Mouse (Mus musculus): ENCODE measurements around the gene Hsdl1. TPM values are rescaled to one million over a fixed set of nuclear protein-coding genes. Genes with fewer than 3 reads are reported as not detected.

The Hsdl1 gene
- 149 and 176 TPM in 2 replicates for polyA plus RNA-seq (2012; rRNA removed)

DNA sequence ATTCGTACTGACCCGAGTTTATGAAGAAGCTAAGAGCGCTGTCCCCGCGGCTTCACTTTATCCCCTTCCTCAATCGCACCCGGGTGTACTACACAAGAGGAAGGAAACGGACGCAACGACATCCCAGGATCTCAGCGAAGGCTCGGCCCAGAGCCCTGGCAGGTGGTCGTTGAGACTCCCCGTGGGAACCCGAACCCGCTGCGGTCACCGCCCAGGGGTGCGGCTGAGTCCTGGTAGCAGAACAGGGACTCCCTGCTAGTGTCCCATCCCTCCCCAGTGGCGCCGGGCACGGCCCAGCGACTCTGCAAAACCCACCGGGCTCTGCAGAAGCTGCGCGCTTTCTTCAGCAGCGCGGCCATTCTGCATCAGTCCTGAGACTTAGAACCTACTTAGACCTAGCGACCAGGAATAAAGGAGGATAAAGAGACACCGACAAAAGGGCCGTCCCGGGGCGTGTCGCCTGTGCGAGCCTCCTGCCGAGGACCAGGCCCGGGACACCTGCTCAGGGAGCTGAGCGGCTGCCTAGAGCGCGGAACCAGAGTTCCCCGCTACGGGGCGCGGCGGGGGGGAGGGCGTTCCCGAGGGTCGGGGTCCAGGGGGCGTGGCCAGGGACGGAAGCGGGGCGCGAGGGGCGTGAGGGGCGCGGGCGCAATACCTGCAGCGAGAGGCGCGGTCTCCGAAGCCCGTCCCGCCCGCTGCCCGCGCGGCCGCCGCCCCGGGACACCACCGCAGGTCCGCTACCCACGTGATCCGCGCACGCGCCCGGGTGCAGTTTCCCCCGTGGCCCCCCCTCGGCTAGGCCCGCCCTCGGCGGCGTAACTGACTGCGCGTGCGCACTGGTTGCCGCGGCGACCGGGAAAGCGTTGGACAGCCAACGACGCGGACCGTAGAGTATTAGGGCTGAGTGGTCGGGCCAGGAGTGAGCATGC is at the start of gene Hsdl1, which contains the start of gene Dnaaf1:
TSS of gene Hsdl1 (minus strand) at position 747 of the 929 bp plus-strand sequence.
TSS of gene Dnaaf1 (plus strand) at position 799 of the 929 bp plus-strand sequence.
- WGBS, result under 1% methylated on average over 97 of the region's 97 CpGs

GRCm38 (mm10) chr8:119623744-119624143 is 48.8 kb upstream of the Hsdl1 start:
- H3K36me3 ChIP-seq (ENCODE audit: control insufficient read depth, insufficient read depth, low read length), result no peaks in the 10 kb centered on the region
- DNase-seq, result no peak
- H3K4me1 ChIP-seq (replicated peaks; ENCODE audit: control insufficient read depth, insufficient read depth, low read length), result no peaks in the 10 kb centered on the region
- no peak overlapping the region for H3K27ac ChIP-seq (ENCODE audit: control insufficient read depth, insufficient read depth, low read length)
- TF ChIP-seq CTCF (IDR thresholded peaks at IDR 0.05; ENCODE audit: borderline replicate concordance, control insufficient read depth, extremely low read depth, insufficient read depth, low read length, poor library complexity), result no peak
- TF ChIP-seq POLR2A (IDR thresholded peaks at IDR 0.05; ENCODE audit: control insufficient read depth, extremely low read depth, insufficient read depth, low read length, poor library complexity), result no peak
- no peak overlapping the region for H3K4me3 ChIP-seq (ENCODE audit: control insufficient read depth, insufficient read depth, low read length)
- H3K27me3 ChIP-seq (ENCODE audit: control insufficient read depth, insufficient read depth, low read length), result no peaks in the 10 kb centered on the region
- WGBS, result 95% methylated on average over 1 of the region's 1 CpGs

More for the DNA sequence above, at the start of gene Hsdl1, which contains the start of gene Dnaaf1:
- H3K36me3 ChIP-seq (ENCODE audit: control insufficient read depth, insufficient read depth, low read length), result no peaks in the 10 kb centered on the region
- H3K4me3 ChIP-seq (ENCODE audit: control insufficient read depth, insufficient read depth, low read length), result peak within 1 kb of the TSS; percentile 86
- no peaks in the 10 kb centered on the region for H3K27me3 ChIP-seq (ENCODE audit: control insufficient read depth, insufficient read depth, low read length)
- DNase-seq, result peak; percentile 97
- TF ChIP-seq CTCF (IDR thresholded peaks at IDR 0.05; ENCODE audit: borderline replicate concordance, control insufficient read depth, extremely low read depth, insufficient read depth, low read length, poor library complexity) (peak; percentile 39; the same call in 1 of the 2 replicates), POLR2A (IDR thresholded peaks at IDR 0.05; ENCODE audit: control insufficient read depth, extremely low read depth, insufficient read depth, low read length, poor library complexity) (peak; percentile 94)
- peaks cover 42% of the 10 kb centered on the region for H3K4me1 ChIP-seq (replicated peaks; ENCODE audit: control insufficient read depth, insufficient read depth, low read length)
- peak within 1 kb of the TSS; percentile 84 for H3K27ac ChIP-seq (ENCODE audit: control insufficient read depth, insufficient read depth, low read length)

- no peaks in the 10 kb centered on the region for H3K27me3 ChIP-seq (ENCODE audit: control insufficient read depth, insufficient read depth, low read length)
- no peak overlapping the region for H3K4me3 ChIP-seq (ENCODE audit: control insufficient read depth, insufficient read depth, low read length)
- 87% methylated on average over 8 of the region's 8 CpGs for WGBS
- DNase-seq, result no peak
- H3K36me3 ChIP-seq (ENCODE audit: control insufficient read depth, insufficient read depth, low read length), result no peaks in the 10 kb centered on the region
- H3K4me1 ChIP-seq (replicated peaks; ENCODE audit: control insufficient read depth, insufficient read depth, low read length), result no peaks in the 10 kb centered on the region
- no peak for TF ChIP-seq POLR2A (IDR thresholded peaks at IDR 0.05; ENCODE audit: control insufficient read depth, extremely low read depth, insufficient read depth, low read length, poor library complexity)
- no peak for TF ChIP-seq CTCF (IDR thresholded peaks at IDR 0.05; ENCODE audit: borderline replicate concordance, control insufficient read depth, extremely low read depth, insufficient read depth, low read length, poor library complexity)
- no peak overlapping the region for H3K27ac ChIP-seq (ENCODE audit: control insufficient read depth, insufficient read depth, low read length)
These were observed 48.1 kb upstream of the Hsdl1 start for GRCm38 (mm10) chr8:119623061-119623460.

DNA sequence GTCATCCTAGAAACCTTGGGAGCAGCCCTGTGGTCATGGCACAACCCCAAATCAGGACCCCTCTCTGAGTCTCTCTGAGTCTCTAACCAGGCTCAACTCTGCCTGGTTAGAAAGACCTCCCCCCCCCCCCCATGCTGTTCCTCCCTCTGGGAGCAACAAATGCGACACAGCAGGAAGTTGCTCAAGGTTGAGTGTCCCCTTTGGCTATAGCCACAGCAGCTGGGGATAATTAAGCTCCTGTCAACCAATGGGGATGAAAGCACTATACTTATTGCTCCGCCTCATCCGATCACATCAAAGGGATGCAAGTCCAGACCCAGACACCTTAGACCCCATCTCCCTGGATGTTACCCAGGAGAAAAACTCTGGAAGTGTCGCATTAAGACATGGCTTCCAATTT is 47.6 kb upstream of the Hsdl1 start:
- no peak overlapping the region for H3K4me3 ChIP-seq (ENCODE audit: control insufficient read depth, insufficient read depth, low read length)
- H3K27me3 ChIP-seq (ENCODE audit: control insufficient read depth, insufficient read depth, low read length), result no peaks in the 10 kb centered on the region
- TF ChIP-seq POLR2A (IDR thresholded peaks at IDR 0.05; ENCODE audit: control insufficient read depth, extremely low read depth, insufficient read depth, low read length, poor library complexity) (no peak), CTCF (IDR thresholded peaks at IDR 0.05; ENCODE audit: borderline replicate concordance, control insufficient read depth, extremely low read depth, insufficient read depth, low read length, poor library complexity) (no peak)
- WGBS, result 66% methylated on average over 4 of the region's 4 CpGs
- H3K36me3 ChIP-seq (ENCODE audit: control insufficient read depth, insufficient read depth, low read length), result no peaks in the 10 kb centered on the region
- H3K4me1 ChIP-seq (replicated peaks; ENCODE audit: control insufficient read depth, insufficient read depth, low read length), result no peaks in the 10 kb centered on the region
- no peak for DNase-seq
- no peak overlapping the region for H3K27ac ChIP-seq (ENCODE audit: control insufficient read depth, insufficient read depth, low read length)

GRCm38 (mm10) chr8:119620848-119621465 is 46.0 kb upstream of the Hsdl1 start:
- H3K27me3 ChIP-seq (ENCODE audit: control insufficient read depth, insufficient read depth, low read length), result no peaks in the 10 kb centered on the region
- H3K27ac ChIP-seq (ENCODE audit: control insufficient read depth, insufficient read depth, low read length), result no peak overlapping the region
- no peaks in the 10 kb centered on the region for H3K4me1 ChIP-seq (replicated peaks; ENCODE audit: control insufficient read depth, insufficient read depth, low read length)
- H3K4me3 ChIP-seq (ENCODE audit: control insufficient read depth, insufficient read depth, low read length), result no peak overlapping the region
- 89% methylated on average over 14 of the region's 14 CpGs for WGBS
- TF ChIP-seq POLR2A (IDR thresholded peaks at IDR 0.05; ENCODE audit: control insufficient read depth, extremely low read depth, insufficient read depth, low read length, poor library complexity) (no peak), CTCF (IDR thresholded peaks at IDR 0.05; ENCODE audit: borderline replicate concordance, control insufficient read depth, extremely low read depth, insufficient read depth, low read length, poor library complexity) (no peak)
- H3K36me3 ChIP-seq (ENCODE audit: control insufficient read depth, insufficient read depth, low read length), result no peaks in the 10 kb centered on the region
- DNase-seq, result no peak

GRCm38 (mm10) chr8:119620116-119620840 is 45.3 kb upstream of the Hsdl1 start:
- Histone ChIP-seq H3K36me3 (ENCODE audit: control insufficient read depth, insufficient read depth, low read length) (no peaks in the 10 kb centered on the region), H3K4me3 (ENCODE audit: control insufficient read depth, insufficient read depth, low read length) (no peak overlapping the region), H3K4me1 (replicated peaks; ENCODE audit: control insufficient read depth, insufficient read depth, low read length) (no peaks in the 10 kb centered on the region), H3K27ac (ENCODE audit: control insufficient read depth, insufficient read depth, low read length) (no peak overlapping the region), H3K27me3 (ENCODE audit: control insufficient read depth, insufficient read depth, low read length) (no peaks in the 10 kb centered on the region)
- no peak for DNase-seq
- TF ChIP-seq POLR2A (IDR thresholded peaks at IDR 0.05; ENCODE audit: control insufficient read depth, extremely low read depth, insufficient read depth, low read length, poor library complexity) (no peak), CTCF (IDR thresholded peaks at IDR 0.05; ENCODE audit: borderline replicate concordance, control insufficient read depth, extremely low read depth, insufficient read depth, low read length, poor library complexity) (no peak)
- WGBS, result 82% methylated on average over 6 of the region's 6 CpGs
